Mouse (Mus musculus): Measurements from ENCODE around the gene Pard3b. TPM values are rescaled to one million over a fixed set of nuclear protein-coding genes. Genes with fewer than 3 reads are reported as not detected.

The Pard3b gene
- total RNA-seq, 4 experiments from 2014 or later: 3.3 to 5.3 (median 4.4) TPM

- no peak for DNase-seq (ENCODE audit: low spot score in 2 of 2)
These were observed 1052.6 kb downstream of the Pard3b start for GRCm38 (mm10) chr1:62691175-62691574.

All from left cerebral cortex, adult 8-10 months (tissue).